Mouse (Mus musculus): ENCODE measurements around the gene Fignl1. TPM values are rescaled to one million over a fixed set of nuclear protein-coding genes. Genes with fewer than 3 reads are reported as not detected.

Gene Fignl1
- total RNA-seq (2023): 3.8 TPM

DNA sequence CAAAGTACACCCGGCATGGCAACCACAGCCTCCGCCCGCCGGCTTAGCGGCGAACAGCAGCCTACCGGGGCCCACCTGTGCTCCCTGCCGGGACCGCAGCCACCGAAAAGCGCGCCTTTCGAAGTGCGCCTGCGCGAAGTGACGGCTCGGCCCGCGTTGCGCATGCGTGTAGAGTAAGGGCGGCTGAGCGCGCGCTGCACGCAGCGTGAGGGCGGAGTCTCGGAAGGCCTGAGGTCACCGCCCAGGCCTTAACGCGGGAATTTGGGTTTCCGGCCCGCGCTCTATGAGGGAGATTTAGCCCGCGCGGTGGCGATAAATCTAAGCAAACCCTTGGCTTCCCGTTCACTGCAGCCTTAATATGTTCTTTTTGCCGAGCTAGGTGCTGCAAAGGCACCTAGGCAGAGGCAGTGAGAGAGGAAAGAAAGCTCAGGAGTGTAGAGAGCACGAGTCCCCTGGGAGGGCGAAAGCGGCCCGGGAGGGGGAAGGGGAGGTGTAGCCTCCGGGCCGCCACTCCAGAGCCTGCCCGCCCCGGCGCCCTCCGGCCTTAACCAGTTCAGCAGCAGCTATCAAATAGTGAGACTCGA lies at the start of gene Fignl1:
Gene Fignl1, minus strand, starts transcription at position 143 of the 584 bp plus-strand sequence.

Other genes starting within 250 kb of the Fignl1 start
- gene 4930512M02Rik, start 181.1 kb downstream of the Fignl1 start, total RNA-seq (2023): not detected
- gene Ikzf1, start 124.0 kb downstream of the Fignl1 start, total RNA-seq (2023): 610 TPM
- 2.0 TPM for gene Ddc, start 89.2 kb upstream of the Fignl1 start, total RNA-seq (2023)
- gene Grb10, start 229.7 kb upstream of the Fignl1 start, total RNA-seq (2023): 0.24 TPM

Measured in CD8-positive naive resting alpha-beta T cell, adult 57 days (primary cell).